Mouse (Mus musculus): Measurements from ENCODE around the gene Lrcol1. TPM values are rescaled to one million over a fixed set of nuclear protein-coding genes. Genes with fewer than 3 reads are reported as not detected.

The Lrcol1 gene
- polyA plus RNA-seq, 1 experiment = not detected

GRCm38 (mm10) chr5:110378181-110378583 lies 33.7 kb downstream of the Lrcol1 start:
- Histone ChIP-seq H3K4me3 (replicated peaks; ENCODE audit: control insufficient read depth, low read depth, low read length) (no peak overlapping the region), H3K27ac (ENCODE audit: control insufficient read depth, insufficient read depth, low read depth, low read length, poor library complexity) (no peak overlapping the region), H3K4me1 (ENCODE audit: control insufficient read depth, insufficient read depth, low read length) (no peaks in the 10 kb centered on the region)
- TF ChIP-seq CTCF (IDR thresholded peaks at IDR 0.05; ENCODE audit: control insufficient read depth, insufficient read depth, low read length) = no peak
- TF ChIP-seq POLR2A (IDR thresholded peaks at IDR 0.05; ENCODE audit: borderline replicate concordance, control insufficient read depth, low read depth, low read length) = no peak
- 94% methylated on average over 20 of the region's 20 CpGs for WGBS

GRCm38 (mm10) chr5:110379086-110379485 lies 34.6 kb downstream of the Lrcol1 start:
- Histone ChIP-seq H3K4me3 (replicated peaks; ENCODE audit: control insufficient read depth, low read depth, low read length) (no peak overlapping the region), H3K27ac (ENCODE audit: control insufficient read depth, insufficient read depth, low read depth, low read length, poor library complexity) (no peak overlapping the region), H3K4me1 (ENCODE audit: control insufficient read depth, insufficient read depth, low read length) (no peaks in the 10 kb centered on the region)
- WGBS = 93% methylated on average over 15 of the region's 15 CpGs
- TF ChIP-seq CTCF (IDR thresholded peaks at IDR 0.05; ENCODE audit: control insufficient read depth, insufficient read depth, low read length) (no peak), POLR2A (IDR thresholded peaks at IDR 0.05; ENCODE audit: borderline replicate concordance, control insufficient read depth, low read depth, low read length) (no peak)

- TF ChIP-seq POLR2A (IDR thresholded peaks at IDR 0.05; ENCODE audit: borderline replicate concordance, control insufficient read depth, low read depth, low read length) = no peak
- no peak for TF ChIP-seq CTCF (IDR thresholded peaks at IDR 0.05; ENCODE audit: control insufficient read depth, insufficient read depth, low read length)
- Histone ChIP-seq H3K4me3 (replicated peaks; ENCODE audit: control insufficient read depth, low read depth, low read length) (no peak overlapping the region), H3K27ac (ENCODE audit: control insufficient read depth, insufficient read depth, low read depth, low read length, poor library complexity) (no peak overlapping the region), H3K4me1 (ENCODE audit: control insufficient read depth, insufficient read depth, low read length) (no peaks in the 10 kb centered on the region)
- WGBS = 84% methylated on average over 4 of the region's 4 CpGs
Measured at GRCm38 (mm10) chr5:110379823-110380222, 35.3 kb downstream of the Lrcol1 start.

- 89% methylated on average over 6 of the region's 6 CpGs for WGBS
Measured at GRCm38 (mm10) chr5:110384491-110384890, 40.0 kb downstream of the Lrcol1 start.

GRCm38 (mm10) chr5:110385263-110385662 lies 40.7 kb downstream of the Lrcol1 start:
- Histone ChIP-seq H3K27ac (ENCODE audit: control insufficient read depth, insufficient read depth, low read depth, low read length, poor library complexity) (no peak overlapping the region), H3K4me1 (ENCODE audit: control insufficient read depth, insufficient read depth, low read length) (no peaks in the 10 kb centered on the region), H3K4me3 (replicated peaks; ENCODE audit: control insufficient read depth, low read depth, low read length) (no peak overlapping the region)
- 78% methylated on average over 4 of the region's 4 CpGs for WGBS
- TF ChIP-seq POLR2A (IDR thresholded peaks at IDR 0.05; ENCODE audit: borderline replicate concordance, control insufficient read depth, low read depth, low read length) (no peak), CTCF (IDR thresholded peaks at IDR 0.05; ENCODE audit: control insufficient read depth, insufficient read depth, low read length) (no peak)

More at GRCm38 (mm10) chr5:110384491-110384890, 40.0 kb downstream of the Lrcol1 start:
- Histone ChIP-seq H3K27ac (ENCODE audit: control insufficient read depth, insufficient read depth, low read depth, low read length, poor library complexity) (no peak overlapping the region), H3K4me1 (ENCODE audit: control insufficient read depth, insufficient read depth, low read length) (no peaks in the 10 kb centered on the region), H3K4me3 (replicated peaks; ENCODE audit: control insufficient read depth, low read depth, low read length) (no peak overlapping the region)
- TF ChIP-seq CTCF (IDR thresholded peaks at IDR 0.05; ENCODE audit: control insufficient read depth, insufficient read depth, low read length) (no peak), POLR2A (IDR thresholded peaks at IDR 0.05; ENCODE audit: borderline replicate concordance, control insufficient read depth, low read depth, low read length) (no peak)

- Histone ChIP-seq H3K4me1 (ENCODE audit: control insufficient read depth, insufficient read depth, low read length) (no peaks in the 10 kb centered on the region), H3K4me3 (replicated peaks; ENCODE audit: control insufficient read depth, low read depth, low read length) (peak overlapping the region; percentile 33), H3K27ac (ENCODE audit: control insufficient read depth, insufficient read depth, low read depth, low read length, poor library complexity) (no peak overlapping the region; the same call in 1 of the 2 replicates)
- WGBS = 7% methylated on average over 90 of the region's 90 CpGs
- TF ChIP-seq CTCF (IDR thresholded peaks at IDR 0.05; ENCODE audit: control insufficient read depth, insufficient read depth, low read length) (no peak), POLR2A (IDR thresholded peaks at IDR 0.05; ENCODE audit: borderline replicate concordance, control insufficient read depth, low read depth, low read length) (no peak)
Measured at GRCm38 (mm10) chr5:110386371-110387330, 42.1 kb downstream of the Lrcol1 start.

GRCm38 (mm10) chr5:110387332-110387731 lies 42.8 kb downstream of the Lrcol1 start:
- 49% methylated on average over 8 of the region's 8 CpGs for WGBS
- Histone ChIP-seq H3K4me1 (ENCODE audit: control insufficient read depth, insufficient read depth, low read length) (no peaks in the 10 kb centered on the region), H3K27ac (ENCODE audit: control insufficient read depth, insufficient read depth, low read depth, low read length, poor library complexity) (no peak overlapping the region), H3K4me3 (replicated peaks; ENCODE audit: control insufficient read depth, low read depth, low read length) (no peak overlapping the region)
- TF ChIP-seq CTCF (IDR thresholded peaks at IDR 0.05; ENCODE audit: control insufficient read depth, insufficient read depth, low read length) = no peak
- TF ChIP-seq POLR2A (IDR thresholded peaks at IDR 0.05; ENCODE audit: borderline replicate concordance, control insufficient read depth, low read depth, low read length) = no peak

GRCm38 (mm10) chr5:110390631-110391030 lies 46.1 kb downstream of the Lrcol1 start:
- WGBS = 59% methylated on average over 4 of the region's 4 CpGs
- Histone ChIP-seq H3K4me3 (replicated peaks; ENCODE audit: control insufficient read depth, low read depth, low read length) (no peak overlapping the region), H3K4me1 (ENCODE audit: control insufficient read depth, insufficient read depth, low read length) (no peaks in the 10 kb centered on the region), H3K27ac (ENCODE audit: control insufficient read depth, insufficient read depth, low read depth, low read length, poor library complexity) (no peak overlapping the region)
- TF ChIP-seq POLR2A (IDR thresholded peaks at IDR 0.05; ENCODE audit: borderline replicate concordance, control insufficient read depth, low read depth, low read length) (no peak), CTCF (IDR thresholded peaks at IDR 0.05; ENCODE audit: control insufficient read depth, insufficient read depth, low read length) (no peak)
